Mouse (Mus musculus) myocyte (in vitro differentiated cells): ENCODE measurements at regions not wholly inside any gene's neighbourhood (a gene's known extent, or its start where the extent isn't known, plus 50 kb on each side); places are given as distances from the start of the nearest gene placed in this dataset.

Source experiments
- CEBPB ChIP-seq: IDR thresholded peaks from 2 replicates; pipeline ENCODE4 v1.6.1; 2011; ENCODE audit warnings: mild to moderate bottlenecking, moderate library complexity; ENCODE audit not compliant: poor library complexity, insufficient read depth, severe bottlenecking
- E2F4 ChIP-seq: IDR thresholded peaks from one replicate; pipeline ENCODE4 v1.6.1; 2011; ENCODE audit warnings: mild to moderate bottlenecking, control low read depth, moderate library complexity; ENCODE audit not compliant: insufficient read depth
- MAX ChIP-seq: IDR thresholded peaks from one replicate; pipeline ENCODE4 v1.6.1; 2011; ENCODE audit warnings: low read depth, mild to moderate bottlenecking, control low read depth
- MYOD1 ChIP-seq, 3 experiments: IDR thresholded peaks; one replicate each; pipeline ENCODE4 v1.6.1; 2011; ENCODE audit warnings: control low read depth in 2 of 3, low read depth in 2 of 3, mild to moderate bottlenecking in 2 of 3, moderate library complexity in 1 of 3; ENCODE audit not compliant: insufficient read length in 2 of 3, control insufficient read depth in 1 of 3
- POLR2A ChIP-seq: IDR thresholded peaks from one replicate; pipeline ENCODE4 v1.6.1; 2011; ENCODE audit warnings: low read depth, mild to moderate bottlenecking, control low read depth, moderate library complexity; ENCODE audit not compliant: insufficient read length
- POLR2AphosphoS2 ChIP-seq: IDR thresholded peaks from one replicate; pipeline ENCODE4 v1.6.1; 2011; ENCODE audit warnings: low read depth, control low read depth; ENCODE audit not compliant: insufficient read length
- REST ChIP-seq: IDR thresholded peaks from one replicate; pipeline ENCODE4 v1.6.1; 2011; ENCODE audit warnings: mild to moderate bottlenecking, control low read depth, moderate library complexity; ENCODE audit not compliant: insufficient read depth, insufficient read length
- TCF12 ChIP-seq: IDR thresholded peaks from one replicate; pipeline ENCODE4 v1.6.1; 2011; ENCODE audit warnings: mild to moderate bottlenecking, control low read depth; ENCODE audit not compliant: poor library complexity, insufficient read depth, severe bottlenecking
- TCF3 ChIP-seq: IDR thresholded peaks from one replicate; pipeline ENCODE4 v1.6.1; 2011; ENCODE audit warnings: low read depth, control low read depth; ENCODE audit not compliant: insufficient read length
- USF1 ChIP-seq: IDR thresholded peaks from one replicate; pipeline ENCODE4 v1.6.1; 2011; ENCODE audit warnings: low read depth, mild to moderate bottlenecking, control low read depth, moderate library complexity

DNA sequence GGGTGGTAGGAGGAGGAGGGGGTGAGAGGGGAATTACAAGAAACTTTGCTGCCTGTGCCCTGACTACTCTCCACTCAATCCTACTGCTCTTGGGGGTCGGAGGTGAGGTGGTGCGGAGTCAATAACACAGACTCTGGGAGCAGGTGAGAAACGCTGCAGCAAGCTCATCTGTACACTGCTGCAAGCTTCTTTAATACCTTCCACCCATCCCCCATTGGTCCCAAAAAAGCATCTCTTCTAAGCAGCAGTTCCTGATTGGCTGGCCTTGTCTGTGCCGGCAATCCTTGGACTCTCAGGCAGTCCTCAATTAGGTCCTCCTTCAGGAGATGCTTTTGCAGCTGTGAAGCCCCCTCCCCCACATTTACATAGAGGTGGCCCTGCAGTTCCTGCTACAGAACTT is 79.7 kb upstream of the Bach2 start:
- TF ChIP-seq USF1 (no peak), POLR2A (no peak), MYOD1 (IDR thresholded peaks at IDR 0.05; ENCODE audit: control insufficient read depth in 1 of 3, insufficient read length in 2 of 3, low read depth in 2 of 3) (no peak), MAX (no peak), TCF3 (no peak), TCF12 (no peak), POLR2AphosphoS2 (no peak), E2F4 (no peak), CEBPB (no peak), REST (no peak)
